Mouse (Mus musculus) hindbrain, embryonic 10.5 days (tissue): Measurements from ENCODE around the gene Rc3h1. TPM values are rescaled to one million over a fixed set of nuclear protein-coding genes. Genes with fewer than 3 reads are reported as not detected.
"Not testable (repeated sequence)": the region's sequence is repeated elsewhere in the genome, so short reads cannot be mapped to it uniquely, and the experiment has no call there.

Experiments used
- DNase-seq: peaks from one replicate; pipeline ENCODE4 v3.0.0-alpha.2; 2017; ENCODE audit warnings: low spot score
- H3K27ac ChIP-seq: fragments of 300-500 bp; sonication (generic); 2 replicates; pipeline ENCODE4 v1.5.1; 2016; ENCODE audit warnings: mild to moderate bottlenecking, moderate library complexity
- H3K27me3 ChIP-seq: fragments of 300-500 bp; sonication (generic); 2 replicates; pipeline ENCODE4 v1.6.1; 2016; ENCODE audit warnings: mild to moderate bottlenecking; ENCODE audit not compliant: poor library complexity, insufficient read depth, severe bottlenecking
- H3K36me3 ChIP-seq: fragments of 300-500 bp; sonication (generic); 2 replicates; pipeline ENCODE4 v1.6.1; 2016; ENCODE audit warnings: mild to moderate bottlenecking, moderate library complexity
- H3K4me1 ChIP-seq: fragments of 300-500 bp; sonication (generic); replicated peaks from 2 replicates; pipeline ENCODE4 v1.6.1; 2016; ENCODE audit warnings: mild to moderate bottlenecking
- H3K4me3 ChIP-seq: fragments of 300-500 bp; sonication (generic); 2 replicates; pipeline ENCODE4 v1.5.1; 2016; ENCODE audit warnings: mild to moderate bottlenecking, moderate library complexity
- H3K9me3 ChIP-seq: fragments of 300-500 bp; sonication (generic); 2 replicates; pipeline ENCODE4 v1.6.1; 2016; ENCODE audit warnings: mild to moderate bottlenecking, moderate library complexity
- WGBS: fragments of 180-500 bp; shearing (Covaris S2); methylation state at CpG from one replicate; pipeline ENCODE4 v1.1.7; 2016; 5-methylcytosine and 5-hydroxymethylcytosine counted together
- polyA plus RNA-seq: library from polyadenylated mRNA; unstranded; fragments of >200 nt; fragmentation: Nextera tagmentation; extraction: Ambion mirVana; gene quantifications from 2 replicates; pipeline ENCODE4 v1.2.1, GENCODE M21; 2016

The Rc3h1 gene
- polyA plus RNA-seq, 1 experiment from 2014 or later = 8.5 TPM

DNA sequence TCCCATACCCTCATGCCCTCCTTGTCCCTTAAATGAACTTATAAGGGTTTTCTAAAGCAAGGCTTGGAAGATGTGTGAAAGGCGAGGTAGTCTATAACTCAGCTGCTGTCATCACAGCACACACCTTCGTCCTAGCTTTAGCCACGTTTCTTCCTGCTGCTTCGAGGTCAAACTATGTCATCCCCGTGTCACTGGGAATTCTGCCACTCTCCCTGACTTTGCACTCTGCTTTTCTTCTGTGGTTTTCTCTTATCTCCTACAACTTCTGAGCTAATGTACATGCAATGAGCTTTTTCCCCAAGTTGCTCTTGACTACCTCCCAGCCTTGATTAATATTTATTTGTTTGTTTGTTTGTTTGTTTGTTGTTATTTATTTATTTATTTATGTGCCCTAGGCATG, 73.8 kb downstream of the Rc3h1 start:
- WGBS = 80% methylated on average over 5 of the region's 5 CpGs
- DNase-seq = no peak
- no peaks in the 10 kb centered on the region for H3K27me3 ChIP-seq
- H3K36me3 ChIP-seq = peaks cover 7% of the 10 kb centered on the region
- no peak overlapping the region for H3K4me3 ChIP-seq
- H3K4me1 ChIP-seq = no peaks in the 10 kb centered on the region
- no peaks in the 10 kb centered on the region for H3K9me3 ChIP-seq
- H3K27ac ChIP-seq = no peak overlapping the region

DNA sequence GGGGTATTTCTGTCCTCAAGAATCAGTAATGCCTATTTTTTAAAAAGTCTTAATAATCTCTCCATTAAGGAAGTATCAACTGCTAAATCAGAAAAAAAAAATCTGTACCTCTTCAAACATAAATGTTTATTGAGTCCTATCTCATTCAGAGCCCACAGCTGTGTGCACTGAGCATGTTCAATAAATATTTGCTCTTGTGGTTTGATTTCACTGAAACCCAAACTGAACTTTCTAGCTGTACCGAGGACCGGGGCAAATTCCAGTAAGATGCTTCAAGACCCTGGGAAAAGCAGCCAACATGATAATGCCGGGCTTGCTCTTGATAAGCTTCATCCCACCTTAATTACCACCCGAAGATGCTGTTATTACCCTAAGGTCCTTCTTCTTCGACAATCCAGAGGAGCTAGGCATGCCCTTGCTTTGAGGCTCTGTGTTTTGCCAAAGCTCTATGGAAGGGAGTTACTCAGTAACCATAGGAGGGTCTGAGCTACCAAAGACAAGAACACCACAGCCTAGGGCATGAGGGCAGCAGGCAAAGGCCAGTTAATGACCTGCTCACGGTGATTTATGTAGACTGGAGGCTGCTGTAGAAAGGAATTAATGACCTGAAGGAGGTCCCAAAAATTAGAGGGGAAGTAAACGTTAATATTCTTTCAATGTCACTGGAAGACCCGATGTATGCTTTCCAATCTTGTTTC, 74.5 kb downstream of the Rc3h1 start:
- DNase-seq = no peak
- 87% methylated on average over 8 of the region's 8 CpGs for WGBS

DNA sequence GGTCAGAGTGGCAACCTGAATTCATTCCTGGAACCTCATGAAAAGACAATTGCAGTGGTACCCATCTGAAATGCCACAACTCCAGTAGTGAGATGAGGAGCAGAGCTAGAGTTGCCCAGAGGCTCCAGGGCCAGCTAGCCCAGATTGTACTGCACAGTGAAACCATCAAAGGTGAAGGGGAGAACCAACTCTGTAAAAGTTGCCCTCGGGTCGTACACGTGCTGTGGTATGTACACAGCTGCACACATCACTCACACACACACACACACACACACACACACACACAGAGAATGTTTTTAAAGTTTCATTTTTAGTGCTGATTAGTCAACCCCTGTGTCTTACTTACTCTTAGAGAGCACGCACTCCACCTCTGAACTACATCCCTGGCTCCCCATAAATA, 75.1 kb downstream of the Rc3h1 start:
- DNase-seq = no peak
- H3K27ac ChIP-seq = no peak overlapping the region
- 97% methylated on average over 4 of the region's 4 CpGs for WGBS
- no peaks in the 10 kb centered on the region for H3K4me1 ChIP-seq
- no peaks in the 10 kb centered on the region for H3K36me3 ChIP-seq
- no peaks in the 10 kb centered on the region for H3K27me3 ChIP-seq
- H3K9me3 ChIP-seq = no peaks in the 10 kb centered on the region
- H3K4me3 ChIP-seq = no peak overlapping the region

More for the DNA sequence above, 74.5 kb downstream of the Rc3h1 start:
- Histone ChIP-seq H3K4me3 (no peak overlapping the region), H3K9me3 (no peaks in the 10 kb centered on the region), H3K4me1 (no peaks in the 10 kb centered on the region), H3K27ac (no peak overlapping the region), H3K36me3 (peaks cover under 1% of the 10 kb centered on the region; the same call in 1 of the 2 replicates), H3K27me3 (no peaks in the 10 kb centered on the region)

DNA sequence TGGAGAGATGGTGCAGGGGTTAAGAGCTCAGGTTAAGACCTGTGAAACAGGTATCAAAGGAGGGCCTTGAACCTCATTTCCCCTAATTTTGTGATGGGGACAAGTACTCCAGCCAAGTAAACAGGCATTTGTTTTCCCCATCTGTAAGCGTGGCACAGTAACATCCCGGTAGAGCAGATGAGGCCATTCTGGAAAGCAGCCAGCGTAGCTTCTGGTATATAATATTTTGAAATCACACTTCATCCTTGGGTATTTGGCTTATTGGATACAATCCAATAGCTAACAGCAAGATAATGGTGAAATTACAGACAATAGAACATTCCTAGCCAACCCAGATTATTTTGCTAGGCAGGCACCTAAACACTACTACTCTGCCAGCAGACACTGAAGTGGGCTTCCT, 76.7 kb downstream of the Rc3h1 start:
- WGBS = 96% methylated on average over 3 of the region's 3 CpGs
- H3K36me3 ChIP-seq = no peaks in the 10 kb centered on the region
- no peaks in the 10 kb centered on the region for H3K27me3 ChIP-seq
- H3K9me3 ChIP-seq = no peaks in the 10 kb centered on the region
- no peak for DNase-seq
- H3K4me1 ChIP-seq = no peaks in the 10 kb centered on the region
- H3K27ac ChIP-seq = no peak overlapping the region
- H3K4me3 ChIP-seq = no peak overlapping the region

DNA sequence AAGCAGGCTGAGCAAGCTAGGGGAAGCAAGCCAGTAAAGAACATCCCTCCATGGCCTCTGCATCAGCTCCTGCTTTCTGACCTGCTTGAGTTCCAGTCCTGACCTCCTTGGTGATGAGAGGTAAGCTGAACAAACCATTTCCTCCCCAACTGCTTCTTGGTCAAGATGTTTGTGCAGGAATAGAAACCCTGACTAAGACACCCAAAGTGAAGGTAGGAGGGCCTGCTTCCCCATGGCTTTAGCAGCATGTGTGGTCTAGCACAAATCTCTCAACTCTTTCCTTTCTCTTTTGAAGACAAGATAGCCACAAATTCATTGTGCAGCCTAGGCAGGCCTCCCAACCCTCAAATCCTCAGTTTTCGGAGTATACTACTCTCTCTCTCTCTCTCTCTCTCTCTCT, 78.5 kb downstream of the Rc3h1 start:
- not testable (repeated sequence) for H3K4me1 ChIP-seq, H3K9me3 ChIP-seq, H3K4me3 ChIP-seq, H3K36me3 ChIP-seq, DNase-seq, H3K27ac ChIP-seq, H3K27me3 ChIP-seq
- WGBS = 75% methylated on average over 1 of the region's 1 CpGs

DNA sequence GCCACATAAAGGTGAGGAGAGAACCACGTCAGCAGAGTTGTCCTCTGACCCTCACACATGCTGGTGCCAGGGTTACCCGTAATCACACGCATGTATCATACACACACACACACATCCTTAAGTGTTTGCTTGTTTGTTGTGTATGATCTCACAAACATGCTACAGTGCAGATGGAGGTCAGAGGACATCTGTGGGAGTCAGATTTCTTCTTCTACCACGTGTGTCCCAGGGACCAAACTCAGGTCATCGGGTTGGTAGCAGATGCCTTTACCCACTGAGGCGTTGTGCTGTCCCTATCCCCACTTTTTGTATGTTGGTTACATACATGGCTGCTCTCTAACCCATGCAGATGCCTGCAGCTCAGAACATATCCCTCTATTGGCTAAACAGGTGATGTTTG, 79.3 kb downstream of the Rc3h1 start:
- Histone ChIP-seq H3K27me3 (no peaks in the 10 kb centered on the region), H3K36me3 (no peaks in the 10 kb centered on the region), H3K4me1 (no peaks in the 10 kb centered on the region), H3K9me3 (no peaks in the 10 kb centered on the region), H3K4me3 (no peak overlapping the region), H3K27ac (no peak overlapping the region)
- 83% methylated on average over 6 of the region's 6 CpGs for WGBS
- no peak for DNase-seq

DNA sequence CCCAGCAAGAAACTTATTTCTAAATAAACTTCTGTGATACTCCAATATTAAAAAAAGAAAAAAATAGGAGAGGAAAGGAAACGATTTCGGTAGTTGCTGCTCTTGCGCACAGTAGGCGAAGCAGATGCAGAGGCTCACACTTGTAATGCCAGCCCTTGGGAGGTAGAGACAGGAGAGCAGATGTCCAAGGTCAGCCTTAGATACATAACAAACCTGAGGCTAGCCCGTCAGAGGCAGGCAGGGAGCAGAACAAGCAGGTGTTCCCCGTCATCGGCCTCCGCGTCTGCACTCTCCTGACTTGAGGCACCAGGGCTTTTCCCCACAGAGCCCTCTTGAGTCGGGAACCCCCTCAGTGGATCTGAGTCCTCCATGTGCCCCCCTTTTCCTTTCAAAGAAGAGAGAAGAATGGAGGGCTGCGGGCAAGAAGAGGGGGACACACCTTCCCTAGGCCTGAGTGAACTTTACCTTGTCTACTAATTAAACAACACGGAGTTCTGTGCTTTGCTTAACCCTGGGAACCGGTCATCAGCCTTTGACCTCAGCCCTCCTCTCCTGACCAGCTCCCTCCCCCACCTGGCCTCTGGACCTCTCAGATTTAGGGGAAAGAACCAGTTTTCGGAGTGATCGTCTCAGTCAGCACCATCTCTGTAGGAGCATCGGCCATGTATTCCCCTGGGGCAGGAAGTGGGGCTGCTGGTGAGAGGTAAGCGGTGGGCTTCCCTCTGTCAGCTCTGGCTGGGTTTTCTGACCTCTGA, 80.8 kb downstream of the Rc3h1 start:
- no peak overlapping the region for H3K27ac ChIP-seq
- H3K4me3 ChIP-seq = no peak overlapping the region
- 86% methylated on average over 17 of the region's 17 CpGs for WGBS
- H3K27me3 ChIP-seq = no peaks in the 10 kb centered on the region
- H3K9me3 ChIP-seq = no peaks in the 10 kb centered on the region
- H3K36me3 ChIP-seq = no peaks in the 10 kb centered on the region
- H3K4me1 ChIP-seq = no peaks in the 10 kb centered on the region
- no peak for DNase-seq

DNA sequence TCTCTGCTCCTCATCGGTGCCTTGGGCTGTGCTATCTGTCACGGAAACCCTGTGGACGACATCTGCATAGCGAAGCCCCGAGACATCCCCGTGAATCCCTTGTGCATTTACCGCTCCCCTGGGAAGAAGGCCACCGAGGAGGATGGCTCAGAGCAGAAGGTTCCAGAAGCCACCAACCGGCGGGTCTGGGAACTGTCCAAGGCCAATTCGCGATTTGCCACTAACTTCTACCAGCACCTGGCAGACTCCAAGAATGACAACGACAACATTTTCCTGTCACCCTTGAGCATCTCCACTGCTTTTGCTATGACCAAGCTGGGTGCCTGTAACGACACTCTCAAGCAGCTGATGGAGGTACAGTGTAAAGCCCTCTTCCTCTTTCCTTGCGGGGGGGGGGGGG, 83.2 kb downstream of the Rc3h1 start:
- H3K27ac ChIP-seq = no peak overlapping the region
- no peaks in the 10 kb centered on the region for H3K36me3 ChIP-seq
- no peak for DNase-seq
- no peak overlapping the region for H3K4me3 ChIP-seq
- no peaks in the 10 kb centered on the region for H3K27me3 ChIP-seq
- WGBS = 88% methylated on average over 15 of the region's 15 CpGs
- H3K9me3 ChIP-seq = no peaks in the 10 kb centered on the region
- no peaks in the 10 kb centered on the region for H3K4me1 ChIP-seq

DNA sequence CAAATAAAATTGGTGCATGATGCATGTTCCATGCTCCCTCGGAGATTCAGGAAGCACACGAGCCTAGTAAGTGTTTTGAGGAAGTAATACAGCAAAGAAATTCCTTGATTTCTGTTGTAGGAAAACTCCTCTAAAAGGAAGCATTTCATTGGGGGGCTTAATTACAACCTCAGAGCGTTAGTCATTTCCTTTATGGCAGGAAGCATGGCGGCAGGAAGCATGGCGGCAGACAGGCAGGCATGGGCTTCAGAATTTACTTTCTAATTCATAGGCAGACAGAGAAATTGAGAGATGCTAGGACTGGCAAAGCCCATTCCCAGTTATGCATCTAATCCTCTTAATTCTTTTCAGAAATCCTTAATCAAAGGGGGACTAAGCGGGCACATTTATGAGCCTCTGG, 87.6 kb downstream of the Rc3h1 start:
- Histone ChIP-seq H3K27ac (no peak overlapping the region), H3K9me3 (no peaks in the 10 kb centered on the region), H3K4me1 (no peaks in the 10 kb centered on the region), H3K36me3 (no peaks in the 10 kb centered on the region), H3K4me3 (no peak overlapping the region), H3K27me3 (no peaks in the 10 kb centered on the region)
- 91% methylated on average over 6 of the region's 6 CpGs for WGBS
- DNase-seq = no peak

DNA sequence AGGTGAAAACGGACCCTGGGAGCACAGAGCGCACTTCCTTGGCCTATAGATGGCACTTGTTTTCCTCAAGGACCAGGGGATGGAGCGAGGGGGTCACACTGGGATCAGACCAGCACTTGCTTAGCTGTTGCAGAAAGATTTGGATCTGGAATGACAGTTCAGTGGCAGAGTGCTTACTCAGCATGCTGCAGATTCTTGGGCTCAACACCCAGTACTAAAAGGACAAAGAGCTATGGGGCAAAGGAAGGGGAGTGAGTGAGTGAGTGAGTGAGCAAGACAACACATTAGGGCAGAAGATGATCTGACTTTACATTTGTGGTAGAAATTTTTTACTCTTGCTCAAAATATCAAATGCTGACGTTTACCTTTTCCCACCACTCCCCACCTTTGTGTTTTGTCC, 98.7 kb downstream of the Rc3h1 start:
- no peak overlapping the region for H3K27ac ChIP-seq
- no peaks in the 10 kb centered on the region for H3K9me3 ChIP-seq
- no peak for DNase-seq
- no peaks in the 10 kb centered on the region for H3K4me1 ChIP-seq
- H3K36me3 ChIP-seq = peaks cover 38% of the 10 kb centered on the region
- WGBS = 73% methylated on average over 4 of the region's 4 CpGs
- H3K4me3 ChIP-seq = no peak overlapping the region
- no peaks in the 10 kb centered on the region for H3K27me3 ChIP-seq

DNA sequence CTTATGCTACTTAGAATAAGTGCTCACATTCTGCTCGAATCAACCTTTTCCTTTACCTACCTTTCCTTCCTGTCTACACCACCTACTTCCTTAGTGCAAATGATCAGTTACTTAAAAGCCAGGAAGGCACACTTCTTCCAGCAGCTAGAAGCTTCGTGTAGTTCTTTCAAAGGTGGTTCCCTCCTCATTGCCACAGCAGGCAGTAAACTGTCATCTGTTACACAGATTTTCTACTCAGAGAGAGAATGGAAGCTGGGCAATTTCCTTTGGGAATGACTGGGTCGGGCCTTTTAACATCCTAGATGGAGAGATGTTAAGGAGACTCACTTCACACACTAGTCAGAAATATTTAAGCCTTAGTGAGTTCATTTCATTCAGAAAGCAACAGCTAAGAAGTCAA, 99.3 kb downstream of the Rc3h1 start:
- H3K36me3 ChIP-seq = peaks cover 38% of the 10 kb centered on the region
- H3K27me3 ChIP-seq = no peaks in the 10 kb centered on the region
- H3K9me3 ChIP-seq = no peaks in the 10 kb centered on the region
- H3K27ac ChIP-seq = no peak overlapping the region
- 81% methylated on average over 3 of the region's 3 CpGs for WGBS
- H3K4me1 ChIP-seq = no peaks in the 10 kb centered on the region
- no peak overlapping the region for H3K4me3 ChIP-seq
- DNase-seq = no peak

DNA sequence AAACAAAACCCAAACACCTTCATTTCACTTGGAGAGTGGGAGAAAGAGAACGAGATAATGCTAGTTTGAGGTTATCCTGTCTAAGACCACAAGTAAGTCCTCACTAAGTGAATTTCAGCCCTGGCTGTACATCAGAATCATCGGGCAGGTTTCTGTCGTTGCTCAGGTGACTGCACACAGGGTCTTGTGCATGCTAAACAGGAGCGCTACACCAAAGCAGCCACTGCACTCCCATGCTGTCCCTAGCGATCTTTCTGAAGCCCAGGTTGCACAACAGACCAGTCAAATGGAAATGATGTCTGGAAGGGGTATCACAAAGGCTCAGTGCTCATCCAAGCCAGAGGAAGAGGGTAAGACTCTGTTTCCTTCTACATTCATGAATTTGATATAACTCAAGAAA, 100.3 kb downstream of the Rc3h1 start:
- Histone ChIP-seq H3K4me3 (no peak overlapping the region), H3K27me3 (no peaks in the 10 kb centered on the region), H3K9me3 (no peaks in the 10 kb centered on the region), H3K27ac (no peak overlapping the region), H3K4me1 (no peaks in the 10 kb centered on the region), H3K36me3 (peaks cover 40% of the 10 kb centered on the region)
- WGBS = 85% methylated on average over 5 of the region's 5 CpGs
- DNase-seq = no peak

DNA sequence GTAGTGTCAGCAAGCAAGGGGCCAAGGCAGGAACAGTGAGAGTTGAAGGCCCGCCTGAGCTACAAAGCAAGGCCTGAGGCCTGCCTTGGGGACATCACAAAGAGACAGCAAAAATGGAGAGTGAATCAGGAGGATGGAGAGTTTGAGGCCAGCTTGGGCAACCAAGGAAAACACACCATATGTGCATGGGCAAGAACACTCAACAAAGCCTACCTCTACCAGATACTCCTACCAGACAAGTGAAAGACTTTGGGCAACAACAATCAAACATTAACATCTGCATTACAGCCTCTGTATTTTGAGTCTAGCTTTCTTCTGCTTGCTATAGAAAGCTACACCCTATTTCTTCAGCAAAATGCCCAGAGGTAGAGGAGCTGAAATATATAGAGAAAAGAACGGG, 101.8 kb downstream of the Rc3h1 start:
- DNase-seq = no peak
- 91% methylated on average over 2 of the region's 2 CpGs for WGBS
- Histone ChIP-seq H3K4me1 (no peaks in the 10 kb centered on the region), H3K27ac (no peak overlapping the region), H3K9me3 (no peaks in the 10 kb centered on the region), H3K4me3 (no peak overlapping the region), H3K36me3 (peaks cover 48% of the 10 kb centered on the region), H3K27me3 (no peaks in the 10 kb centered on the region)
